Mouse (Mus musculus) C2C12 (cell line): ENCODE data around the gene Ang. TPM values are rescaled to one million over a fixed set of nuclear protein-coding genes. Genes with fewer than 3 reads are reported as not detected.

Source experiments
- H3K27me3 ChIP-seq: one replicate; pipeline ENCODE4 v1.6.1; 2011; ENCODE audit not compliant: control insufficient read depth, insufficient read depth, insufficient read length
- H3K36me3 ChIP-seq: one replicate; pipeline ENCODE4 v1.6.1; 2011; ENCODE audit not compliant: control insufficient read depth, insufficient read depth
- H3K4me3 ChIP-seq: one replicate; pipeline ENCODE4 v1.5.1; 2011; ENCODE audit warnings: mild to moderate bottlenecking, control low read depth; ENCODE audit not compliant: poor library complexity, insufficient read depth, severe bottlenecking
- H3K79me2 ChIP-seq: one replicate; pipeline ENCODE4 v1.6.1; 2011; ENCODE audit not compliant: control insufficient read depth, insufficient read depth
- H3K79me3 ChIP-seq: one replicate; pipeline ENCODE4 v1.6.1; 2011; ENCODE audit warnings: low read depth, control low read depth
- H3ac ChIP-seq: one replicate; pipeline ENCODE3; 2011; ENCODE audit warnings: low read depth; ENCODE audit not compliant: control insufficient read depth, insufficient read length
- CEBPB ChIP-seq: IDR thresholded peaks from one replicate; pipeline ENCODE4 v1.6.1; 2011; ENCODE audit warnings: low read depth, mild to moderate bottlenecking, control low read depth, moderate library complexity
- CTCF ChIP-seq: IDR thresholded peaks from one replicate; pipeline ENCODE4 v1.5.1; 2011; ENCODE audit not compliant: control insufficient read depth, insufficient read depth, insufficient read length
- FOSL1 ChIP-seq: IDR thresholded peaks from one replicate; pipeline ENCODE4 v1.8.0; 2011; ENCODE audit warnings: mild to moderate bottlenecking, low read length; ENCODE audit not compliant: poor library complexity, insufficient read depth, severe bottlenecking
- MAX ChIP-seq: IDR thresholded peaks from one replicate; pipeline ENCODE4 v1.6.1; 2011; ENCODE audit warnings: mild to moderate bottlenecking, control low read depth
- MYOD1 ChIP-seq: IDR thresholded peaks from one replicate; pipeline ENCODE4 v1.6.1; 2011; ENCODE audit warnings: low read depth; ENCODE audit not compliant: control insufficient read depth, insufficient read length
- MYOG ChIP-seq: IDR thresholded peaks from one replicate; pipeline ENCODE4 v1.6.1; 2011; ENCODE audit not compliant: control insufficient read depth, insufficient read length; ENCODE audit errors: extremely low read depth
- USF1 ChIP-seq: IDR thresholded peaks from one replicate; pipeline ENCODE4 v1.6.1; 2011; ENCODE audit warnings: low read depth, mild to moderate bottlenecking, control low read depth, moderate library complexity
- polyA plus RNA-seq: library from polyadenylated mRNA; unstranded; fragments of >200 nt; fragmentation: generic; extraction: Trizol; gene quantifications from one replicate; pipeline ENCODE4 v1.2.1, GENCODE M21; 2012; ENCODE audit warnings: missing spikeins

Ang gene
- polyA plus RNA-seq, 1 experiment, result 0.92 TPM

DNA sequence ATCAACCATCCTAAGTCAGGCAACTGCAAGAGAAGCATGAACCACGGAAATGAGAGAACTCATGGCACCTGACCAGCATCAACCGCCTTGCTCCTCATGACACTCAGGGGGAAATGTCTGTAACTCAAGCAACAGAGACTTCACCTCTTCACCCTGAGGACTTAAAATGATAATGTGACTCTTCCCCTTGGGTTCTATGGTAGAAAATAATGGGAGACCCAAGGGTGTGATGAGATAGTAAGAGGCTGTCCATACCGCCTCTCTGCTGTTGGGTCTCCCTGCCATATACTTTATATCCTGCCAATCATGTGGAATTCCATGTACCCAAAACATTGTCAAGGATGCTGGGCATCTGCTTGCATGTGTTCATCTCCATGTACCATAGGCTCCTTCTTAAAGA is 16.6 kb upstream of the Ang start, which contains the start of gene Olfr750:
Olfr750 (minus strand) TSS at position 101 of the 400 bp plus-strand sequence.
- Histone ChIP-seq H3K4me3 (no peak within 1 kb of the TSS), H3ac (no peak within 1 kb of the TSS), H3K27me3 (peaks cover 8% of the 10 kb centered on the region), H3K36me3 (no peaks in the 10 kb centered on the region), H3K79me3 (no peaks in the 10 kb centered on the region), H3K79me2 (no peaks in the 10 kb centered on the region)
- TF ChIP-seq MYOG (no peak), CTCF (no peak), MYOD1 (no peak), CEBPB (no peak), MAX (no peak), FOSL1 (no peak)

DNA sequence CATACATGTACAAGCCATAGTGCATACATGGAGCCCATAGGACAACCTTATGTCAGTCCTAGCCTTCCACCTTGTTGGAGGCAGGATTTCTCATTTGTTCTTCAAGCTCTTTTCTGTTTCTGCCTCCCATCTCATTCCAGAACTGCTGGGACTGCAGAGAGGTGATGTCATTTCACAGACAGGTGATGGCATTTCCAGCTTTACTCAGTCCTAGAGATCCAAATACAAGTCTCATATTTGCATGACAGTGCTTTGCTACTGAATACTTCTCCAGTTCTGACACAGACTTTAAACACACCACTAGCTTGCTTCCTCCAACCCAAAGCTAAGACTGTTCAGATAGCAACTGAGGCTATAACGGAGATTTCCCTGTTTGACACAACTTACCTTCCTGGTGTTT is 11.8 kb upstream of the Ang start:
- Histone ChIP-seq H3K79me2 (no peaks in the 10 kb centered on the region), H3K36me3 (no peaks in the 10 kb centered on the region), H3K27me3 (peaks cover 3% of the 10 kb centered on the region), H3K4me3 (no peak overlapping the region), H3K79me3 (no peaks in the 10 kb centered on the region), H3ac (no peak overlapping the region)
- TF ChIP-seq MYOG, result no peak
- TF ChIP-seq MAX, result no peak
- no peak for TF ChIP-seq USF1
- TF ChIP-seq CEBPB, result no peak
- no peak for TF ChIP-seq MYOD1
- TF ChIP-seq CTCF, result no peak
- TF ChIP-seq FOSL1, result no peak

DNA sequence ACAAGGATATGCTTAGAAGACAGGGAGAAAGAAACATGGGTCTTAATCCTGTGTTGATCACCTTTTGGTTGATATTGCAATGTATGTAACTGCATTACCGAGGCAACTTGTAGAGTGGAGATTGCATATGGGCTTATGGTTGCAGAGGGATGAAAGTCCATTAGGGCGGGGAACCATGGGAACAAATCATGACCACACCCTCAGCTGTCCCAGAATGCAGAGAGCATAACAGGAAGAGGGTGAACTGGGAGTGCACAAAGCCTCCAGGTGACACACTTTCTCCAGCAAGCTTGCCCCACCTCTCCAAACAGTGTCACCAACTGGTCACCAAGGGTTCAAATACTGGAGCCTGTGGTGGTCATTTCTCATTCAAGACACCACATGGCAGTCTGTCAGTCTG is 9.9 kb upstream of the Ang start:
- Histone ChIP-seq H3ac (no peak overlapping the region), H3K36me3 (no peaks in the 10 kb centered on the region)
- TF ChIP-seq CTCF (no peak), MYOG (no peak), CEBPB (no peak), USF1 (no peak), MYOD1 (no peak), MAX (no peak), FOSL1 (no peak)

DNA sequence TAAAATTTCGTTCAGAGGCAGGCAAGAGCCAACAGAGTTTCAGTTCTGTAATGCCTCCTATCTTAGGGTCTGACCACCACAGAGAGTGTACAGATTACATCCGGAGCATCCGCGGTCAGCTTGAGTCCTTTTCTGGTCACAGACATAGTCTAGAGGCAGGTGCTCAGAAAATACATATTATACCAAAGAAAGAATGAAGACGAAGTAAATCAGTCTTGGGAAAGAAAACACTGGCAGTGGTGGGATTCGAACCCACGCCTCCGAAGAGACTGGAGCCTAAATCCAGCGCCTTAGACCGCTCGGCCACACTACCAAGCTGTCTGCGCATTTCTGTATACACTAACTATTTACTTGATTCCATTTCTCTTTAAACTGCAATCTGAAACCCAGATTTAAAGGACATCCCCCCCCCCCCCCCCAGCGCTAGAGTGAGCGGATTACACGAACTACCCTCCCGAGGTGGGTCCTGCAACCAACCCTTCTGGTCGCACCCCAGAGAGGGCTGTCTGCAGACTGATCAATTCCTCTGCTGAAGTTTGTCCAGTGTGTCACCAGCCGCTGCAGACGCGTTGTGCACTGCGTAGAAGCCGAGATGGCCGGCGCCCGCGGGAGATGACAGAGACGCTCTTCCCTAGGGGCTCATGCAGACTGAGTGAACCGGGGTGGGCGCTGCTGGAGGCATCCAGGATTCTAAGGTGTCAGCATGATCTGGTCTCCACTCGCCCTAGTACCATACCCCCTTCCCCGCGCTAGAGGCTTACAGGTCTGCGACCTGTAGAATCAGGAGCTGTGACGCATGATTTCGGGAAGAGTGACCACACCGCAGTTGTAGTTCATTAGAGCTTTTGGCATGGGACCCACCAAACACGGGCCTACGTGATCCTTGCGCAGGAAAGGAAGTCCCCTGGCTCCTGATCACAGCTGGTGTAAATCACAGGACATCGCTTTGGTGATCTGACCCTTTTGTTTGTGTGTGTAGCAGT is 8.1 kb upstream of the Ang start:
- H3K79me3 ChIP-seq, result no peaks in the 10 kb centered on the region
- no peaks in the 10 kb centered on the region for H3K79me2 ChIP-seq
- no peaks in the 10 kb centered on the region for H3K36me3 ChIP-seq
- TF ChIP-seq MYOG, result no peak
- TF ChIP-seq FOSL1, result no peak
- TF ChIP-seq MAX, result no peak
- TF ChIP-seq CEBPB, result no peak
- TF ChIP-seq USF1, result no peak
- TF ChIP-seq CTCF, result no peak
- no peak for TF ChIP-seq MYOD1
- H3K4me3 ChIP-seq, result peak overlapping the region; percentile 34
- peaks cover 3% of the 10 kb centered on the region for H3K27me3 ChIP-seq
- peak overlapping the region; percentile 70 for H3ac ChIP-seq

More for the DNA sequence above, 9.9 kb upstream of the Ang start:
- Histone ChIP-seq H3K27me3 (peaks cover 3% of the 10 kb centered on the region), H3K79me2 (no peaks in the 10 kb centered on the region), H3K79me3 (no peaks in the 10 kb centered on the region), H3K4me3 (no peak overlapping the region)

DNA sequence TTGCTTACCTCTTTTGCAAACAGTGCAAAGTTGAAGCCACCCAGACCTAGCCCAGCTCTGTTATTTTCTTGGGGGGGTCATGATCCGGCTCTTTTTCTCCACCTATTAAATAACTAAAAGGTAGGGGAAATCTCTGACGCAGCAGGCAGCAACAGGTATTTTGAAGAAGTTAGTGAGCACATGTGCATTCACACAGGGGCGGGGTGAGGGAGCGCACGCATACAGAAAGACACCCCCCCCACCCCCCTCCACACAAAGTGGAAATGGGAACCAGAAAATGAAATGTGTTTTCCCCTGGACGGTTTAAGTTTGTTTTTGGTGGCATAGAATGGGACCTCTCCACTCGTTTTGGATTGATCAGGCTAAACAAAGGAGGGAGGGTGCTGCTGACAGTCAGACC is 7.1 kb upstream of the Ang start:
- no peaks in the 10 kb centered on the region for H3K79me3 ChIP-seq
- H3ac ChIP-seq, result no peak overlapping the region
- peaks cover 3% of the 10 kb centered on the region for H3K27me3 ChIP-seq
- no peaks in the 10 kb centered on the region for H3K79me2 ChIP-seq
- H3K4me3 ChIP-seq, result peak overlapping the region; percentile 34
- H3K36me3 ChIP-seq, result no peaks in the 10 kb centered on the region
- TF ChIP-seq FOSL1 (no peak), MYOD1 (no peak), USF1 (no peak), CTCF (no peak), MYOG (no peak), MAX (no peak), CEBPB (no peak)
